27 mouse cellular contexts compared by ENCODE assay signal in the genomic region with DNA sequence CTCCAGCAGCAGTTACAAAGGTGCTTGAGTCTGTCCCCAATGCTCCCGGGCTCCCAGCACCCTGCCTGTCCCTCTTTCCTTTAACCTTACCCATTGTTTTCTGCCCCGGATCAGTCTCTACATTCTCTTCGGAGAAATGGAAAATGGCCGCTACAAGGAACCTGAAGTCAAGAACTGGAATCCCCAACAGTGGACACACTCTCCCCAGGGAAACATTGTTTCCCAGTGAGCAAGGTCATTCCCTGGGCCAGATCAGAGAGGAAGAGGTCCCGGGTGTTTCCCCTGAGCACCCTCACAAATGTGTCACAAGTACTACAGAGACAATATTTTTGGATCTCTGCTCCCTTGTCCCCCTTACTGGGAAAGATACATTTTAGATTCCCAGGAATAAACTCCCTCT. TPM values are rescaled to one million over a fixed set of nuclear protein-coding genes. Genes with fewer than 3 reads are reported as not detected.
"Had no signal": no experiment of that assay in that cellular context is flagged by ENCODE, and none has a peak within 500 bp of the region (broad histone marks: within the 10 kb centered on the region; RNA-seq: fewer than 3 reads in every experiment).

No protein-coding gene starts in this region.

- H3K4me1 ChIP-seq: liver, embryonic 15.5 days had no signal

- DNase-seq: kidney, adult 18-20 months; kidney, postnatal 36 days; left cerebral cortex, postnatal 4 days; liver; lung, adult 18-20 months; lung, postnatal 10 days; lung, postnatal 36 days; right cerebral cortex, adult 18-20 months; right cerebral cortex, postnatal 14 days; right cerebral cortex, postnatal 4 days; thymus, adult 2 months; thymus, postnatal 14 days; thymus, postnatal 4 days had no signal

- ATAC-seq: liver, embryonic 12.5 days; midbrain, embryonic 15.5 days had no signal

- H3K9ac ChIP-seq: limb, embryonic 13.5 days; liver, embryonic 12.5 days; liver, embryonic 15.5 days; lung, embryonic 15.5 days; midbrain, embryonic 12.5 days; midbrain, embryonic 15.5 days; neural tube, embryonic 12.5 days; neural tube, embryonic 15.5 days had no signal

- H3K36me3 ChIP-seq: limb, embryonic 13.5 days; liver, embryonic 12.5 days; liver, embryonic 15.5 days; lung, embryonic 15.5 days; neural tube, embryonic 12.5 days had no signal

- H3K9me3 ChIP-seq: liver, embryonic 12.5 days; liver, embryonic 15.5 days; lung, embryonic 15.5 days; midbrain, embryonic 12.5 days; midbrain, embryonic 15.5 days; neural tube, embryonic 15.5 days had no signal

- H3K27ac ChIP-seq: kidney, postnatal 0 days; limb, embryonic 13.5 days; liver, embryonic 12.5 days; liver, embryonic 15.5 days; lung, embryonic 15.5 days; midbrain, embryonic 12.5 days; midbrain, embryonic 15.5 days; neural tube, embryonic 12.5 days; neural tube, embryonic 15.5 days; stomach, postnatal 0 days had no signal

- H3K4me3 ChIP-seq: limb, embryonic 13.5 days; liver, embryonic 12.5 days; liver, embryonic 15.5 days; lung, embryonic 15.5 days; megakaryocyte, embryonic 14.5 days; midbrain, embryonic 12.5 days; midbrain, embryonic 15.5 days; neural tube, embryonic 12.5 days; neural tube, embryonic 15.5 days had no signal

- H3K27me3 ChIP-seq: limb, embryonic 13.5 days; liver, embryonic 15.5 days; lung, embryonic 15.5 days; midbrain, embryonic 12.5 days; midbrain, embryonic 15.5 days; neural tube, embryonic 12.5 days; neural tube, embryonic 15.5 days had no signal

- H3K4me2 ChIP-seq: limb, embryonic 13.5 days; liver, embryonic 12.5 days; liver, embryonic 15.5 days; lung, embryonic 15.5 days; midbrain, embryonic 12.5 days; midbrain, embryonic 15.5 days; neural tube, embryonic 12.5 days; neural tube, embryonic 15.5 days had no signal

RNA-seq across cellular contexts. Expression of a gene that starts 55.0 kb away (rescaled TPM):
- total RNA-seq: layer of hippocampus, adult 18-20 months; layer of hippocampus, postnatal 14 days; left cerebral cortex, postnatal 14 days; left cerebral cortex, postnatal 4 days had no signal
- polyA plus RNA-seq: liver, embryonic 12.5 days; midbrain, embryonic 12.5 days; midbrain, embryonic 15.5 days; neural tube, embryonic 12.5 days had no signal
